Mouse (Mus musculus): ENCODE data around the gene Gpr137.

Gpr137 gene

GRCm38 (mm10) chr19:6972247-6972917, 30.1 kb upstream of the Gpr137 start:
- DNase-seq, result no peak

- no peak for DNase-seq
Measured at GRCm38 (mm10) chr19:6971644-6972043, 29.4 kb upstream of the Gpr137 start.

GRCm38 (mm10) chr19:6970460-6971085, 28.3 kb upstream of the Gpr137 start:
- no peak for DNase-seq

GRCm38 (mm10) chr19:6969665-6970381, 27.5 kb upstream of the Gpr137 start:
- peak in 1 of 2 experiments; percentile 46 for DNase-seq

GRCm38 (mm10) chr19:6969291-6969664, 27.0 kb upstream of the Gpr137 start:
- no peak for DNase-seq

- DNase-seq, result no peak
Measured at GRCm38 (mm10) chr19:6968491-6969271, 26.4 kb upstream of the Gpr137 start.

GRCm38 (mm10) chr19:6956461-6956860, 14.2 kb upstream of the Gpr137 start:
- DNase-seq, result no peak

GRCm38 (mm10) chr19:6955424-6955823, 13.1 kb upstream of the Gpr137 start:
- DNase-seq, result no peak

- peak in 1 of 2 experiments; percentile 34 for DNase-seq
Measured at GRCm38 (mm10) chr19:6954046-6954445, 11.8 kb upstream of the Gpr137 start.

- peak in 1 of 2 experiments; percentile 47 for DNase-seq
Measured at GRCm38 (mm10) chr19:6952712-6953037, 10.4 kb upstream of the Gpr137 start.

GRCm38 (mm10) chr19:6951994-6952711, 9.9 kb upstream of the Gpr137 start:
- DNase-seq, result peak; percentile 48 to 54

- DNase-seq, result peak; percentile 73 to 82
Measured at GRCm38 (mm10) chr19:6951381-6951968, 9.2 kb upstream of the Gpr137 start.

GRCm38 (mm10) chr19:6950613-6951153, 8.4 kb upstream of the Gpr137 start:
- peak; percentile 36 to 48 for DNase-seq

GRCm38 (mm10) chr19:6949951-6950350, 7.7 kb upstream of the Gpr137 start:
- no peak for DNase-seq

- peak in 1 of 2 experiments; percentile 5 for DNase-seq
Measured at GRCm38 (mm10) chr19:6949532-6949931, 7.3 kb upstream of the Gpr137 start.

- DNase-seq, result no peak
Measured at GRCm38 (mm10) chr19:6948186-6948585, 5.9 kb upstream of the Gpr137 start.

GRCm38 (mm10) chr19:6947742-6948141, 5.5 kb upstream of the Gpr137 start:
- DNase-seq, result no peak

GRCm38 (mm10) chr19:6943709-6944108, 1.4 kb upstream of the Gpr137 start:
- peak in 1 of 2 experiments; percentile 8 for DNase-seq

- peak in 1 of 2 experiments; percentile 24 for DNase-seq
Measured at GRCm38 (mm10) chr19:6942764-6943163, 484 bp upstream of the Gpr137 start.

GRCm38 (mm10) chr19:6941372-6942248, 670 bp downstream of the Gpr137 start, which contains the start of gene Bad:
Gene Bad (plus strand): TSS chr19:6941861.
- peak; percentile 86 to 88 for DNase-seq
